Mouse (Mus musculus): Measurements from ENCODE around the gene Actr8. TPM values are rescaled to one million over a fixed set of nuclear protein-coding genes. Genes with fewer than 3 reads are reported as not detected.

Gene Actr8
- polyA plus RNA-seq, 1 experiment from 2014 or later = 38.5 TPM

DNA sequence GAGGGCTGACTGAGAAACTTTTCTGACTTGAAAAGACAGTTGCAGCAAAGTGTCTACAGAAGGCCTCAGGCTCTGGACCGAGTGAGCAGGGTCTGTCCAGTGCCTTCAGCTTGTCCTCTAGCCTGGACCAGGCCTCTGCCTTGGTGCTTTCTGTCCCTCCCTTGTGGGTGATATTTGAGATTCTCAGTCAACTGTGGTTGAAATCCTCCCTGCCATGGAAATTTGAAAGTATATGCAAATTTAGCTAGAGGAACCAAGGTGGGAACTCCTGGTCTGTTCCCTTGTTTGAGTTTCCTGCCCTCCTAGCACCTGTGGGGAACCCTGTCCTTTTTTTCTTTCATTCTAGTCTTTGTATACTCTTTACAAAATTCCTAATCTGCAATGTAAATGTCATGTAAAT, 36.9 kb downstream of the Actr8 start:
- no peak for DNase-seq (ENCODE audit: low spot score)
- Histone ChIP-seq H3K4me3 (ENCODE audit: low read depth, low read length) (no peak overlapping the region), H3K27ac (ENCODE audit: low read length) (no peak overlapping the region), H3K9me3 (ENCODE audit: low read length) (no peaks in the 10 kb centered on the region), H3K27me3 (replicated peaks; ENCODE audit: insufficient read depth, low read length) (no peaks in the 10 kb centered on the region), H3K36me3 (ENCODE audit: insufficient read depth, low read length) (no peaks in the 10 kb centered on the region), H3K4me1 (ENCODE audit: insufficient read depth, low read depth, low read length) (peaks cover 4% of the 10 kb centered on the region; the same call in 1 of the 2 replicates), H3K9ac (replicated peaks; ENCODE audit: low read depth) (no peak overlapping the region), H3K4me2 (replicated peaks; ENCODE audit: low read depth, low read length) (no peak overlapping the region)
- ATAC-seq = no peak
- no peak for TF ChIP-seq EP300 (IDR thresholded peaks at IDR 0.05)
- TF ChIP-seq CTCF (IDR thresholded peaks at IDR 0.05) = no peak
- WGBS = 45% methylated on average over 1 of the region's 1 CpGs

DNA sequence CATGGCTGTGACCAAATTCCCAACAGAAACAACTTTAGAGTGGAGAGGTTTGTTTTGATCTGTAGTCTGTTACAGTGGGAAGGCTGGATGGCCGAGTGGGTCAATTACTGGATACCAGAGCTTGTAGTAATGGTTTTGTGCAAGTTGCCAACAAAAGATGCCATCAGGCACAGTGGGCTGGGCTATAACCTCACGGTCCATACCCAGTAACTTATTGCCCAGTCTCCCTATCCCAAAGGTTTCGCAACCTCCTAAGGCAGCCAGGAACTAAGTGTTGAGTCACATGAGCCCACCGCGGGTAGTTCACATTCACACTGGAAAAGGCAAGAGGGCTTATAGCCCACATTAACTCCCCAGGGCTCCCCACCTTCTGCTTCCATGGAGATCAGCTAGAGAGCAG, 38.5 kb downstream of the Actr8 start:
- no peak overlapping the region for H3K4me3 ChIP-seq (ENCODE audit: low read depth, low read length)
- no peak overlapping the region for H3K9ac ChIP-seq (replicated peaks; ENCODE audit: low read depth)
- TF ChIP-seq CTCF (IDR thresholded peaks at IDR 0.05) = no peak
- TF ChIP-seq EP300 (IDR thresholded peaks at IDR 0.05) = no peak
- H3K27me3 ChIP-seq (replicated peaks; ENCODE audit: insufficient read depth, low read length) = no peaks in the 10 kb centered on the region
- no peak overlapping the region for H3K27ac ChIP-seq (ENCODE audit: low read length)
- no peaks in the 10 kb centered on the region for H3K9me3 ChIP-seq (ENCODE audit: low read length)
- ATAC-seq (no peak), DNase-seq (ENCODE audit: low spot score) (no peak)
- 79% methylated on average over 5 of the region's 5 CpGs for WGBS
- no peaks in the 10 kb centered on the region for H3K4me1 ChIP-seq (ENCODE audit: insufficient read depth, low read depth, low read length)
- no peak overlapping the region for H3K4me2 ChIP-seq (replicated peaks; ENCODE audit: low read depth, low read length)
- no peaks in the 10 kb centered on the region for H3K36me3 ChIP-seq (ENCODE audit: insufficient read depth, low read length)

DNA sequence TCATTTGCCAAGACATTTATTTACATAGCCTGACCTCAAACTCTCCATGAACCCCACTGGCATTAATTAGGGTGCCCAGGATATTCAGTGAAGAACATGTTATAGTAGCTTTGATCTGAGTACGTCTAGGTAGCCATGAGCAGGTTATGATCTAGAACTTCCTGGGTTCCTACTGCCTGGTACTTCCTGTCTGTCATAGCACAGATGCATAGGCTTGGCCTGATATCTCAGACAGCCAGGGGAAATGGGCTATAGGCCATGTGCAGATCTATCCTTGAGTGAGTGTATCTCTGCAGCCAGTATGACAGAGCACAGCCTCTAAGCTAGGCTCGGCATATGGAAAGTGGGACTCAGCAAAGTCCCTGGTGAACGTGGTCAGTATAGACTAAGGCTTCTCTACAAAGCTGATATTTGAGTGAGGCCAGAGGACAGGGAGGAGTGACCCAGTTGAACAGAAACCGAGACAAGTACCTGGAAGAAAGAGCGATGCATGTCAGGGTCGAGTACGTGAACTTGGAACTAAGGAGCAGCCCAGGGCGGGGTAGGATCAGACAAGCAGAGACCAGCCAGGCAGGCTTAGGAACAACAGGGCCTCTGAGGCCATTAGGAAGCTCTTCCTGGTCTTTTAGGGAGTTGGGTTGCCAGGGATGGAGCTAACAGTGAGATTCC, 39.8 kb downstream of the Actr8 start:
- H3K4me3 ChIP-seq (ENCODE audit: low read depth, low read length) = no peak overlapping the region
- no peak overlapping the region for H3K4me2 ChIP-seq (replicated peaks; ENCODE audit: low read depth, low read length)
- WGBS = 79% methylated on average over 8 of the region's 8 CpGs
- H3K9ac ChIP-seq (replicated peaks; ENCODE audit: low read depth) = no peak overlapping the region
- no peaks in the 10 kb centered on the region for H3K27me3 ChIP-seq (replicated peaks; ENCODE audit: insufficient read depth, low read length)
- TF ChIP-seq EP300 (IDR thresholded peaks at IDR 0.05) = no peak
- TF ChIP-seq CTCF (IDR thresholded peaks at IDR 0.05) = no peak
- no peaks in the 10 kb centered on the region for H3K36me3 ChIP-seq (ENCODE audit: insufficient read depth, low read length)
- H3K27ac ChIP-seq (ENCODE audit: low read length) = no peak overlapping the region
- H3K4me1 ChIP-seq (ENCODE audit: insufficient read depth, low read depth, low read length) = no peaks in the 10 kb centered on the region
- ATAC-seq = no peak
- no peaks in the 10 kb centered on the region for H3K9me3 ChIP-seq (ENCODE audit: low read length)
- DNase-seq (ENCODE audit: low spot score) = no peak

DNA sequence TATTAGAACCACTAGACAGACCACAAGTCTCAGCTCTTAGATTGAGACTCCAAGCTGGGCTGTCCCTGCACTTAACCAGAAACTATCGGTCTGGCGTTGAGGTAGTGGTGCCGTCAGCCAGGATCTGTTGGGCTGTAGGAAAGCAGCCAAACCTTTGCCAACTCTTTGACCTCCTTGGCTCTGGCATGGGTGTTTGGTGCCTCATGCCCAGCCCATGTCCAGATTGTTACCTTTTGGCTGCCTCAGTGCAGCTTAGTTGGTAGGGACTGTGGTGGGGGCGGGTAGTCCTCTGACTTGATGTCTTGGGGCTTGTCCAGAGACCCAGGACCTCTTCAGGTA, 40.3 kb downstream of the Actr8 start:
- no peak for DNase-seq (ENCODE audit: low spot score)
- no peaks in the 10 kb centered on the region for H3K36me3 ChIP-seq (ENCODE audit: insufficient read depth, low read length)
- no peaks in the 10 kb centered on the region for H3K27me3 ChIP-seq (replicated peaks; ENCODE audit: insufficient read depth, low read length)
- no peak overlapping the region for H3K4me3 ChIP-seq (ENCODE audit: low read depth, low read length)
- TF ChIP-seq EP300 (IDR thresholded peaks at IDR 0.05) (no peak), CTCF (IDR thresholded peaks at IDR 0.05) (no peak)
- 86% methylated on average over 4 of the region's 4 CpGs for WGBS
- H3K4me1 ChIP-seq (ENCODE audit: insufficient read depth, low read depth, low read length) = no peaks in the 10 kb centered on the region
- no peak for ATAC-seq
- no peaks in the 10 kb centered on the region for H3K9me3 ChIP-seq (ENCODE audit: low read length)
- no peak overlapping the region for H3K9ac ChIP-seq (replicated peaks; ENCODE audit: low read depth)
- H3K27ac ChIP-seq (ENCODE audit: low read length) = no peak overlapping the region
- H3K4me2 ChIP-seq (replicated peaks; ENCODE audit: low read depth, low read length) = no peak overlapping the region

DNA sequence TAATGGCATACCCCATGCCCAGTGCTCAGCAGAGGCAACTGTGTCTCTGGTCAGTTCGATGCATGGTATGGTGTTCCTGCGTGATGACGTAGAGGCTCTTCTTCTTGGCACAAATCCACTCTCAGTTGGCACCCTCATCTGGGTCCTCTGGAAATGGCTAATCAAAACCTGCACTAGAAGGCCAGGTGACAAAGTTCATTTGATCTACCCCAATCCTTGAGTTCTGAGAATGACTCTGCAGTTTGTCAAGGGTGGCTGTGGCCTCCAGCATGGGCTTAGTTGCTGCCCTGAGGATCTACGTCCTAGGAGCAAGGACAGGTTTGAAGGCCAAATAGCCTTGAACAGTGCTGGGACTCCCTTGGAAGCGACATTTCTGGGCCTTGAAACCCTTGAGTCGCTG, 40.7 kb downstream of the Actr8 start:
- DNase-seq (ENCODE audit: low spot score) (no peak), ATAC-seq (no peak)
- Histone ChIP-seq H3K4me3 (ENCODE audit: low read depth, low read length) (no peak overlapping the region), H3K9me3 (ENCODE audit: low read length) (no peaks in the 10 kb centered on the region), H3K4me2 (replicated peaks; ENCODE audit: low read depth, low read length) (no peak overlapping the region), H3K27ac (ENCODE audit: low read length) (no peak overlapping the region), H3K9ac (replicated peaks; ENCODE audit: low read depth) (no peak overlapping the region), H3K4me1 (ENCODE audit: insufficient read depth, low read depth, low read length) (no peaks in the 10 kb centered on the region), H3K36me3 (ENCODE audit: insufficient read depth, low read length) (no peaks in the 10 kb centered on the region), H3K27me3 (replicated peaks; ENCODE audit: insufficient read depth, low read length) (no peaks in the 10 kb centered on the region)
- no peak for TF ChIP-seq EP300 (IDR thresholded peaks at IDR 0.05)
- no peak for TF ChIP-seq CTCF (IDR thresholded peaks at IDR 0.05)
- 91% methylated on average over 6 of the region's 6 CpGs for WGBS

DNA sequence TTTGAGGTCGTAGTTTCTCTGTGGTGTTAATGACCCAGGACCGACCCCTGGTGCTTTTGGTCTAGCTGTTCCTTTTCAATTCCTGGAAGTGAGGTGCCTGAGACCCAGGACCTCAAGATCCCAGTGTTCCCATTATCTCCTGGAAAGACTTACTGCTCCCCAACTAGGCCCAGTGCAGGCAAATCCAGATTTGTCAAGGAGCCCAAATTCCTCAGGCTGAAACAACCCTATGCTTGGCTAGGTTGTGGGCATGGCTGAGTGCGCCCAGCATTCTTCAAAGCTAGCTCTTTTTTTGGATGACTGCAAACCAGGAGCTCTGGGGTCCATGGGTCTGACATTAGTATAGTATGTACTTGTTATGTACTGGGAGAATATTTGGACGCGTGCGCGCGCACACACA, 41.2 kb downstream of the Actr8 start:
- Histone ChIP-seq H3K4me2 (replicated peaks; ENCODE audit: low read depth, low read length) (no peak overlapping the region), H3K4me3 (ENCODE audit: low read depth, low read length) (no peak overlapping the region), H3K4me1 (ENCODE audit: insufficient read depth, low read depth, low read length) (no peaks in the 10 kb centered on the region), H3K27me3 (replicated peaks; ENCODE audit: insufficient read depth, low read length) (no peaks in the 10 kb centered on the region), H3K27ac (ENCODE audit: low read length) (no peak overlapping the region), H3K9ac (replicated peaks; ENCODE audit: low read depth) (no peak overlapping the region), H3K9me3 (ENCODE audit: low read length) (no peaks in the 10 kb centered on the region), H3K36me3 (ENCODE audit: insufficient read depth, low read length) (no peaks in the 10 kb centered on the region)
- ATAC-seq (no peak), DNase-seq (ENCODE audit: low spot score) (no peak)
- WGBS = 97% methylated on average over 8 of the region's 8 CpGs
- no peak for TF ChIP-seq EP300 (IDR thresholded peaks at IDR 0.05)

All from lung, postnatal 0 days (tissue).